Mouse (Mus musculus): ENCODE measurements around the gene Otof. TPM values are rescaled to one million over a fixed set of nuclear protein-coding genes. Genes with fewer than 3 reads are reported as not detected.

Otof gene
- polyA plus RNA-seq (2015; fragmentation: Nextera tagmentation; extraction: Ambion mirVana), result 2.0 and 2.1 TPM in 2 replicates

GRCm38 (mm10) chr5:30461821-30462220, at the start of gene Otof:
TSS of gene Otof (minus strand) at chr5:30461932.
- H3K4me1 ChIP-seq, result peaks cover 26% of the 10 kb centered on the region
- H3K9me3 ChIP-seq, result no peaks in the 10 kb centered on the region
- H3K4me2 ChIP-seq (replicated peaks), result peak within 1 kb of the TSS; percentile 35
- H3K9ac ChIP-seq (replicated peaks), result peak within 1 kb of the TSS; percentile 25; the same call in 1 of the 2 replicates
- H3K27me3 ChIP-seq, result no peaks in the 10 kb centered on the region
- H3K4me3 ChIP-seq, result 0 out of 2 replicates have a peak within 1 kb of the TSS, but pooled peaks have one; percentile 10
- 16% methylated on average over 12 of the region's 12 CpGs for WGBS
- peak within 1 kb of the TSS; percentile 27; the same call in 1 of the 2 replicates for H3K27ac ChIP-seq (replicated peaks)
- ATAC-seq (replicated peaks), result peak; percentile 86
- no peaks in the 10 kb centered on the region for H3K36me3 ChIP-seq

- no peak overlapping the region for H3K9ac ChIP-seq (replicated peaks)
- no peak overlapping the region for H3K27ac ChIP-seq (replicated peaks)
- no peaks in the 10 kb centered on the region for H3K27me3 ChIP-seq
- H3K9me3 ChIP-seq, result no peaks in the 10 kb centered on the region
- no peak overlapping the region for H3K4me3 ChIP-seq
- no peak for ATAC-seq (replicated peaks)
- no peaks in the 10 kb centered on the region for H3K36me3 ChIP-seq
- H3K4me1 ChIP-seq, result no peaks in the 10 kb centered on the region
- 79% methylated on average over 7 of the region's 7 CpGs for WGBS
- no peak overlapping the region for H3K4me2 ChIP-seq (replicated peaks)
Observed at GRCm38 (mm10) chr5:30497299-30497698, 35.6 kb upstream of the Otof start.

GRCm38 (mm10) chr5:30496821-30497220, 35.1 kb upstream of the Otof start:
- no peaks in the 10 kb centered on the region for H3K36me3 ChIP-seq
- no peaks in the 10 kb centered on the region for H3K4me1 ChIP-seq
- H3K27me3 ChIP-seq, result no peaks in the 10 kb centered on the region
- no peak overlapping the region for H3K4me2 ChIP-seq (replicated peaks)
- no peak for ATAC-seq (replicated peaks)
- H3K4me3 ChIP-seq, result no peak overlapping the region
- H3K9ac ChIP-seq (replicated peaks), result no peak overlapping the region
- H3K27ac ChIP-seq (replicated peaks), result no peak overlapping the region
- 90% methylated on average over 8 of the region's 8 CpGs for WGBS
- no peaks in the 10 kb centered on the region for H3K9me3 ChIP-seq

GRCm38 (mm10) chr5:30495288-30495687, 33.6 kb upstream of the Otof start:
- no peaks in the 10 kb centered on the region for H3K27me3 ChIP-seq
- H3K4me1 ChIP-seq, result no peaks in the 10 kb centered on the region
- ATAC-seq (replicated peaks), result no peak
- no peaks in the 10 kb centered on the region for H3K9me3 ChIP-seq
- H3K36me3 ChIP-seq, result no peaks in the 10 kb centered on the region
- H3K4me2 ChIP-seq (replicated peaks), result no peak overlapping the region
- H3K4me3 ChIP-seq, result no peak overlapping the region
- no peak overlapping the region for H3K9ac ChIP-seq (replicated peaks)
- WGBS, result 18% methylated on average over 2 of the region's 2 CpGs
- H3K27ac ChIP-seq (replicated peaks), result no peak overlapping the region

GRCm38 (mm10) chr5:30494606-30495005, 32.9 kb upstream of the Otof start:
- no peak overlapping the region for H3K27ac ChIP-seq (replicated peaks)
- no peaks in the 10 kb centered on the region for H3K4me1 ChIP-seq
- H3K27me3 ChIP-seq, result no peaks in the 10 kb centered on the region
- H3K9me3 ChIP-seq, result no peaks in the 10 kb centered on the region
- H3K36me3 ChIP-seq, result no peaks in the 10 kb centered on the region
- H3K4me3 ChIP-seq, result no peak overlapping the region
- H3K4me2 ChIP-seq (replicated peaks), result no peak overlapping the region
- 83% methylated on average over 7 of the region's 7 CpGs for WGBS
- H3K9ac ChIP-seq (replicated peaks), result no peak overlapping the region
- no peak for ATAC-seq (replicated peaks)

- Histone ChIP-seq H3K4me2 (replicated peaks) (no peak overlapping the region), H3K9ac (replicated peaks) (no peak overlapping the region), H3K4me3 (no peak overlapping the region), H3K27ac (replicated peaks) (no peak overlapping the region), H3K4me1 (no peaks in the 10 kb centered on the region), H3K36me3 (no peaks in the 10 kb centered on the region), H3K9me3 (no peaks in the 10 kb centered on the region), H3K27me3 (no peaks in the 10 kb centered on the region)
- 79% methylated on average over 7 of the region's 7 CpGs for WGBS
- no peak for ATAC-seq (replicated peaks)
Observed at GRCm38 (mm10) chr5:30493723-30494122, 32.0 kb upstream of the Otof start.

GRCm38 (mm10) chr5:30490845-30491244, 29.1 kb upstream of the Otof start:
- no peaks in the 10 kb centered on the region for H3K4me1 ChIP-seq
- H3K4me2 ChIP-seq (replicated peaks), result no peak overlapping the region
- 73% methylated on average over 5 of the region's 5 CpGs for WGBS
- H3K4me3 ChIP-seq, result no peak overlapping the region
- H3K27me3 ChIP-seq, result no peaks in the 10 kb centered on the region
- ATAC-seq (replicated peaks), result no peak
- no peak overlapping the region for H3K27ac ChIP-seq (replicated peaks)
- no peak overlapping the region for H3K9ac ChIP-seq (replicated peaks)
- no peaks in the 10 kb centered on the region for H3K36me3 ChIP-seq
- no peaks in the 10 kb centered on the region for H3K9me3 ChIP-seq

- Histone ChIP-seq H3K27me3 (no peaks in the 10 kb centered on the region), H3K9ac (replicated peaks) (no peak overlapping the region), H3K4me2 (replicated peaks) (no peak overlapping the region), H3K4me1 (no peaks in the 10 kb centered on the region), H3K4me3 (no peak overlapping the region), H3K9me3 (no peaks in the 10 kb centered on the region), H3K36me3 (no peaks in the 10 kb centered on the region), H3K27ac (replicated peaks) (no peak overlapping the region)
- no peak for ATAC-seq (replicated peaks)
Observed at GRCm38 (mm10) chr5:30490215-30490614, 28.5 kb upstream of the Otof start.

GRCm38 (mm10) chr5:30485136-30485535, 23.4 kb upstream of the Otof start:
- H3K9me3 ChIP-seq, result no peaks in the 10 kb centered on the region
- H3K27me3 ChIP-seq, result no peaks in the 10 kb centered on the region
- no peak overlapping the region for H3K4me3 ChIP-seq
- no peaks in the 10 kb centered on the region for H3K36me3 ChIP-seq
- ATAC-seq (replicated peaks), result no peak
- H3K27ac ChIP-seq (replicated peaks), result no peak overlapping the region
- no peak overlapping the region for H3K4me2 ChIP-seq (replicated peaks)
- H3K4me1 ChIP-seq, result no peaks in the 10 kb centered on the region
- 86% methylated on average over 6 of the region's 6 CpGs for WGBS
- no peak overlapping the region for H3K9ac ChIP-seq (replicated peaks)

- no peak overlapping the region for H3K4me2 ChIP-seq (replicated peaks)
- H3K9ac ChIP-seq (replicated peaks), result no peak overlapping the region
- WGBS, result 85% methylated on average over 5 of the region's 5 CpGs
- H3K27me3 ChIP-seq, result no peaks in the 10 kb centered on the region
- H3K9me3 ChIP-seq, result no peaks in the 10 kb centered on the region
- no peaks in the 10 kb centered on the region for H3K4me1 ChIP-seq
- H3K27ac ChIP-seq (replicated peaks), result no peak overlapping the region
- no peak for ATAC-seq (replicated peaks)
- H3K4me3 ChIP-seq, result no peak overlapping the region
- H3K36me3 ChIP-seq, result no peaks in the 10 kb centered on the region
Observed at GRCm38 (mm10) chr5:30484591-30484990, 22.9 kb upstream of the Otof start.

GRCm38 (mm10) chr5:30483533-30483932, 21.8 kb upstream of the Otof start:
- no peaks in the 10 kb centered on the region for H3K36me3 ChIP-seq
- no peaks in the 10 kb centered on the region for H3K4me1 ChIP-seq
- H3K9ac ChIP-seq (replicated peaks), result no peak overlapping the region
- H3K27ac ChIP-seq (replicated peaks), result no peak overlapping the region
- H3K9me3 ChIP-seq, result no peaks in the 10 kb centered on the region
- H3K27me3 ChIP-seq, result no peaks in the 10 kb centered on the region
- no peak overlapping the region for H3K4me2 ChIP-seq (replicated peaks)
- WGBS, result 83% methylated on average over 8 of the region's 8 CpGs
- H3K4me3 ChIP-seq, result no peak overlapping the region
- no peak for ATAC-seq (replicated peaks)

GRCm38 (mm10) chr5:30482319-30482718, 20.6 kb upstream of the Otof start:
- H3K4me3 ChIP-seq, result no peak overlapping the region
- H3K4me2 ChIP-seq (replicated peaks), result no peak overlapping the region
- H3K27ac ChIP-seq (replicated peaks), result no peak overlapping the region
- WGBS, result 19% methylated on average over 5 of the region's 5 CpGs
- no peaks in the 10 kb centered on the region for H3K27me3 ChIP-seq
- H3K9me3 ChIP-seq, result no peaks in the 10 kb centered on the region
- H3K9ac ChIP-seq (replicated peaks), result no peak overlapping the region
- H3K4me1 ChIP-seq, result no peaks in the 10 kb centered on the region
- H3K36me3 ChIP-seq, result no peaks in the 10 kb centered on the region
- peak; percentile 41; the same call in 1 of the 2 replicates for ATAC-seq (replicated peaks)

GRCm38 (mm10) chr5:30476534-30476933, 14.8 kb upstream of the Otof start:
- Histone ChIP-seq H3K27ac (replicated peaks) (no peak overlapping the region), H3K4me1 (no peaks in the 10 kb centered on the region), H3K4me2 (replicated peaks) (no peak overlapping the region), H3K4me3 (no peak overlapping the region), H3K9ac (replicated peaks) (no peak overlapping the region), H3K9me3 (no peaks in the 10 kb centered on the region), H3K27me3 (no peaks in the 10 kb centered on the region), H3K36me3 (no peaks in the 10 kb centered on the region)
- WGBS, result 44% methylated on average over 10 of the region's 10 CpGs
- ATAC-seq (replicated peaks), result no peak

Data from forebrain, embryonic 15.5 days (tissue).